Mouse (Mus musculus): ENCODE data around the gene Plxdc2. TPM values are rescaled to one million over a fixed set of nuclear protein-coding genes. Genes with fewer than 3 reads are reported as not detected.

Plxdc2 gene
- polyA plus RNA-seq, 1 experiment from 2014 or later: 20.3 TPM

DNA sequence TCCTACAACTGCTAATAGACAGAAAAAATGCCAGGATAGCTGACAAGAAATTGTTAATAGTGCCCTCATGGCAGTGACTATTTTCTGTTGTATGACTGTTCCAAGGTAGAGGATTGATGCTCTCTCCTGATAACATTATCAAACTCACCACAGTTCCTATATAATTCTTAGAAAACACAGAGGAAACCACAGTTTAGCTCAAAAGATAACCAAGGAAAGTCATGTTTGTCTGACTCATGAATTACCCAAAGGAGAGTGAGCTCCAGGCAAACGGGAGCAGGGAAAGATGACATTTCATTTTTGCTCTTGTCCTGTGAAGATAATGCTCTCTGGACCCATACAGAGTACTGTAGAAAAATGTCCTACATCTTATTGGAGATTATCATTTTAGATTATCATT, 8.6 kb downstream of the Plxdc2 start:
- Histone ChIP-seq H3K9me3 (no peaks in the 10 kb centered on the region), H3K4me3 (no peak overlapping the region), H3K4me2 (no peak overlapping the region), H3K27me3 (replicated peaks) (no peaks in the 10 kb centered on the region), H3K9ac (no peak overlapping the region), H3K4me1 (peaks cover 18% of the 10 kb centered on the region), H3K36me3 (no peaks in the 10 kb centered on the region), H3K27ac (replicated peaks) (no peak overlapping the region)
- 43% methylated on average over 1 of the region's 1 CpGs for WGBS
- no peak for ATAC-seq (ENCODE audit: extremely low read depth, insufficient number of reproducible peaks, low FRiP score, low TSS enrichment)

GRCm38 (mm10) chr2:16365830-16366401, 9.8 kb downstream of the Plxdc2 start:
- Histone ChIP-seq H3K4me3 (no peak overlapping the region), H3K36me3 (no peaks in the 10 kb centered on the region), H3K27me3 (replicated peaks) (no peaks in the 10 kb centered on the region), H3K4me1 (peaks cover 18% of the 10 kb centered on the region), H3K4me2 (no peak overlapping the region), H3K27ac (replicated peaks) (no peak overlapping the region), H3K9me3 (no peaks in the 10 kb centered on the region), H3K9ac (no peak overlapping the region)
- ATAC-seq (ENCODE audit: extremely low read depth, insufficient number of reproducible peaks, low FRiP score, low TSS enrichment): no peak
- 45% methylated on average over 4 of the region's 4 CpGs for WGBS

- no peak overlapping the region for H3K4me3 ChIP-seq
- H3K9ac ChIP-seq: no peak overlapping the region
- H3K4me2 ChIP-seq: no peak overlapping the region
- no peak overlapping the region for H3K27ac ChIP-seq (replicated peaks)
- no peak for ATAC-seq (ENCODE audit: extremely low read depth, insufficient number of reproducible peaks, low FRiP score, low TSS enrichment)
- H3K4me1 ChIP-seq: peaks cover 8% of the 10 kb centered on the region; the same call in 1 of the 2 replicates
- H3K36me3 ChIP-seq: no peaks in the 10 kb centered on the region
- no peaks in the 10 kb centered on the region for H3K9me3 ChIP-seq
- H3K27me3 ChIP-seq (replicated peaks): no peaks in the 10 kb centered on the region
- WGBS: 73% methylated on average over 1 of the region's 1 CpGs
Observed at GRCm38 (mm10) chr2:16370419-16370818, 14.3 kb downstream of the Plxdc2 start.

DNA sequence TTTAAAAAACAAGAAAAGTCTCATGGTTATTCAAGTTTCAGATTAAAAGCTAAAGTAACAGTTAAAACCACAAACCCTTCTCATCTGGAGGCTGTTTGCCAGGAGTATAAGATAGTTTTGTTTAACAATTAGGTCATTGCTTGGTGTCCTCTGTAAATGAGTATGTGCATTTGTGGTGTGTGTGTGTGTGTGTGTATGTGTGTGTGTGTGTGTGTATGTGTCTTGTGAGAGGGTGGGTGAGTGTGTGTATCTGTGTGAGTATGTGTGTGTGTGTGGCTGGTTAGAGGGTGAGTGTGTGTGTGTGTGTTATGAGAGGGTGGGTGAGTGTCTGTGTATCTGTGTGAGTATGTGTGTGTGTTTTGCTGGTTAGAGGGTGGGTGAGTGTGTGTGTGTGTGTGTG, 18.2 kb downstream of the Plxdc2 start:
- no peaks in the 10 kb centered on the region for H3K36me3 ChIP-seq
- no peak overlapping the region for H3K27ac ChIP-seq (replicated peaks)
- no peak overlapping the region for H3K9ac ChIP-seq
- ATAC-seq (ENCODE audit: extremely low read depth, insufficient number of reproducible peaks, low FRiP score, low TSS enrichment): no peak
- H3K9me3 ChIP-seq: no peaks in the 10 kb centered on the region
- no peaks in the 10 kb centered on the region for H3K27me3 ChIP-seq (replicated peaks)
- H3K4me3 ChIP-seq: no peak overlapping the region
- H3K4me2 ChIP-seq: no peak overlapping the region
- no peaks in the 10 kb centered on the region for H3K4me1 ChIP-seq

GRCm38 (mm10) chr2:16386206-16386605, 30.1 kb downstream of the Plxdc2 start:
- WGBS: 60% methylated on average over 1 of the region's 1 CpGs
- no peaks in the 10 kb centered on the region for H3K9me3 ChIP-seq
- no peak for ATAC-seq (ENCODE audit: extremely low read depth, insufficient number of reproducible peaks, low FRiP score, low TSS enrichment)
- H3K4me1 ChIP-seq: no peaks in the 10 kb centered on the region
- no peak overlapping the region for H3K4me3 ChIP-seq
- H3K36me3 ChIP-seq: no peaks in the 10 kb centered on the region
- no peaks in the 10 kb centered on the region for H3K27me3 ChIP-seq (replicated peaks)
- H3K9ac ChIP-seq: no peak overlapping the region
- no peak overlapping the region for H3K27ac ChIP-seq (replicated peaks)
- H3K4me2 ChIP-seq: no peak overlapping the region

- Histone ChIP-seq H3K27me3 (replicated peaks) (no peaks in the 10 kb centered on the region), H3K27ac (replicated peaks) (no peak overlapping the region), H3K36me3 (no peaks in the 10 kb centered on the region), H3K9me3 (no peaks in the 10 kb centered on the region), H3K4me2 (no peak overlapping the region), H3K9ac (no peak overlapping the region), H3K4me1 (no peaks in the 10 kb centered on the region), H3K4me3 (no peak overlapping the region)
- ATAC-seq (ENCODE audit: extremely low read depth, insufficient number of reproducible peaks, low FRiP score, low TSS enrichment): no peak
Observed at GRCm38 (mm10) chr2:16386692-16387091, 30.6 kb downstream of the Plxdc2 start.

GRCm38 (mm10) chr2:16387787-16388186, 31.7 kb downstream of the Plxdc2 start:
- Histone ChIP-seq H3K9ac (no peak overlapping the region), H3K4me1 (no peaks in the 10 kb centered on the region), H3K27ac (replicated peaks) (no peak overlapping the region), H3K36me3 (no peaks in the 10 kb centered on the region), H3K27me3 (replicated peaks) (no peaks in the 10 kb centered on the region), H3K4me2 (no peak overlapping the region), H3K4me3 (no peak overlapping the region), H3K9me3 (no peaks in the 10 kb centered on the region)
- ATAC-seq (ENCODE audit: extremely low read depth, insufficient number of reproducible peaks, low FRiP score, low TSS enrichment): no peak

- H3K27ac ChIP-seq (replicated peaks): no peak overlapping the region
- ATAC-seq (ENCODE audit: extremely low read depth, insufficient number of reproducible peaks, low FRiP score, low TSS enrichment): no peak
- H3K4me2 ChIP-seq: no peak overlapping the region
- H3K36me3 ChIP-seq: no peaks in the 10 kb centered on the region
- no peaks in the 10 kb centered on the region for H3K27me3 ChIP-seq (replicated peaks)
- H3K9me3 ChIP-seq: no peaks in the 10 kb centered on the region
- H3K4me3 ChIP-seq: no peak overlapping the region
- H3K9ac ChIP-seq: no peak overlapping the region
- 93% methylated on average over 3 of the region's 3 CpGs for WGBS
- H3K4me1 ChIP-seq: no peaks in the 10 kb centered on the region
Observed at GRCm38 (mm10) chr2:16397501-16397900, 41.4 kb downstream of the Plxdc2 start.

DNA sequence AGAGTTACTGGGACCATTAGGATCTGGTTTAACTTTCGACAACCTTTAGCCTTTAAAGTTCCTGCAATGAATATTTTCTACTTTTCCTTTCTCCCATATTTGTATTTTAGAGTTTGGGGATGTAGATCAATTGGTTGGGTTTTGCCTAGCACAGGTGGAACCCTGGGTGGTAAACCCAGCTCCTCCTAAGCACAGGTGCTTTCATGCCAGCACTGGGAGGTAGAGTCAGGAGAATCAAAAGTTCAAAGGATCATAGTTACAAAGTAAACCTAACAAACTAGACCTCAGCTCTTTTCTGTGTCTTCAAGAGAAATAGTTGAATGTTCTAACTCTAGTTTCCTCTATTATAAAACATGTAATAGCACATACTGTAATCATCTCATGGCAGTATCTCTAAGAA, 41.9 kb downstream of the Plxdc2 start:
- no peak overlapping the region for H3K27ac ChIP-seq (replicated peaks)
- ATAC-seq (ENCODE audit: extremely low read depth, insufficient number of reproducible peaks, low FRiP score, low TSS enrichment): no peak
- 80% methylated on average over 1 of the region's 1 CpGs for WGBS
- H3K36me3 ChIP-seq: no peaks in the 10 kb centered on the region
- no peak overlapping the region for H3K9ac ChIP-seq
- no peaks in the 10 kb centered on the region for H3K4me1 ChIP-seq
- H3K27me3 ChIP-seq (replicated peaks): no peaks in the 10 kb centered on the region
- no peaks in the 10 kb centered on the region for H3K9me3 ChIP-seq
- no peak overlapping the region for H3K4me3 ChIP-seq
- H3K4me2 ChIP-seq: no peak overlapping the region

GRCm38 (mm10) chr2:16398896-16399295, 42.8 kb downstream of the Plxdc2 start:
- no peaks in the 10 kb centered on the region for H3K9me3 ChIP-seq
- no peaks in the 10 kb centered on the region for H3K27me3 ChIP-seq (replicated peaks)
- H3K4me2 ChIP-seq: no peak overlapping the region
- no peaks in the 10 kb centered on the region for H3K36me3 ChIP-seq
- ATAC-seq (ENCODE audit: extremely low read depth, insufficient number of reproducible peaks, low FRiP score, low TSS enrichment): no peak
- H3K4me1 ChIP-seq: no peaks in the 10 kb centered on the region
- H3K27ac ChIP-seq (replicated peaks): no peak overlapping the region
- H3K4me3 ChIP-seq: no peak overlapping the region
- H3K9ac ChIP-seq: no peak overlapping the region
- 50% methylated on average over 10 of the region's 10 CpGs for WGBS

DNA sequence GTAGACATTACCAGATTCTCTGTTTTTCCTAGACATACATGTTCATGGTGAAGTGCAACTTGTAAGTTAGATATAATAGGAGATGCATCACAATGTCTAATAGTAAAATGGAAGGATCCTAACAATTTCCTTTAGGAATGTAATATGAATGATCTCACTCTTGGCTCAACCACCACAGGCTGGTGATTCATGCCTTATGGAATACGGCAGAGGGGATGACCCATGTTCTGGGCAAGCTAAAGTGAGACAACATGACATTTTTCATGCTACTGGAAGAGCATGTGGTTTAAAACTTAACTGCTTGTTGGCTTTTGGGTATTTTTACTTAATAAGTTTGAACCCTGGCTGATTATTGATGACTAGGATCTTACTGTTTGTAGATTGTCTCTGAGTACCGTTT, 50.4 kb downstream of the Plxdc2 start:
- H3K27ac ChIP-seq (replicated peaks): no peak overlapping the region
- 51% methylated on average over 2 of the region's 2 CpGs for WGBS
- no peaks in the 10 kb centered on the region for H3K4me1 ChIP-seq
- H3K9me3 ChIP-seq: no peaks in the 10 kb centered on the region
- no peak overlapping the region for H3K9ac ChIP-seq
- H3K4me2 ChIP-seq: no peak overlapping the region
- no peak for ATAC-seq (ENCODE audit: extremely low read depth, insufficient number of reproducible peaks, low FRiP score, low TSS enrichment)
- H3K4me3 ChIP-seq: no peak overlapping the region
- H3K27me3 ChIP-seq (replicated peaks): no peaks in the 10 kb centered on the region
- H3K36me3 ChIP-seq: no peaks in the 10 kb centered on the region

GRCm38 (mm10) chr2:16414340-16414976, 58.4 kb downstream of the Plxdc2 start:
- no peak overlapping the region for H3K4me2 ChIP-seq
- no peaks in the 10 kb centered on the region for H3K4me1 ChIP-seq
- H3K27ac ChIP-seq (replicated peaks): no peak overlapping the region
- H3K36me3 ChIP-seq: no peaks in the 10 kb centered on the region
- H3K9me3 ChIP-seq: no peaks in the 10 kb centered on the region
- H3K4me3 ChIP-seq: no peak overlapping the region
- H3K27me3 ChIP-seq (replicated peaks): no peaks in the 10 kb centered on the region
- no peak for ATAC-seq (ENCODE audit: extremely low read depth, insufficient number of reproducible peaks, low FRiP score, low TSS enrichment)
- WGBS: 43% methylated on average over 3 of the region's 3 CpGs
- H3K9ac ChIP-seq: no peak overlapping the region

All from heart, embryonic 13.5 days (tissue).